ENCODE assay signal across 13 mouse cellular contexts in the genomic region with DNA sequence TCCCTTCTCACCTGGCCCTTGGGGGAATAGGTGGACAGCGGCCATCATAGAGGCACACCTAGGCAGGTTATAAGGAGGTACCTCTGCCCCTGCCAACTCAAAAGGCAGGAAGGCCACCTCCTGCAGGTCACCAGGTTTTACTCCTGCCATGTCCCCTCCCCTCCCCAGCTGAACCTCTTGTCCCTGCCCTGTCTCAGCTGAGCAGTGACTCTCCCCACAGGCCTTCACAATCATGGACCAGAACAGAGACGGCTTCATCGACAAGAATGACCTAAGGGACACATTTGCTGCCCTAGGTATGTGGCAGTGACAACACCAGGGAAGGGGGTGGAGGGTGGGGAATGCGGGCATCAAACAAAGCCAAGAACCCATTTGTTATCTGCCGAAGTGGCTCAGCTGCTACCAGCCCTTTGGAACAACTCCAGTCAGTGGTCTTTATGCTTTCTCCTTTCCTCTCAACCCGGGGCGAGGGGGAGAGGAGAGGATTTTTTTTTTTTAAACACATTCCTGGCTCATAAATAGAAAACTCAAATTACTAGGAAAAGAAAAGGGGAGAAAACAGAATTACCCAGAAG. TPM values are rescaled to one million over a fixed set of nuclear protein-coding genes. Genes with fewer than 3 reads are reported as not detected.
A peak's percentile ranks its signal among the peaks of the same experiment; 100 is the strongest.
DNase-seq lines count a peak whose midpoint lies in the region; ATAC-seq and TF ChIP-seq lines count a peak whose summit lies in the region.
"Had no signal": no experiment of that assay in that cellular context is flagged by ENCODE, and none has a peak within 500 bp of the region (broad histone marks: within the 10 kb centered on the region; RNA-seq: fewer than 3 reads in every experiment).

No protein-coding gene starts in this region.

- H3K9me3 ChIP-seq in embryonic facial prominence, embryonic 14.5 days (ENCODE audit: control insufficient read depth, low read length): no peaks in the 10 kb centered on the region
- H3K9me3 ChIP-seq in embryonic facial prominence, embryonic 10.5 days: no peaks in the 10 kb centered on the region
- H3K9me3 ChIP-seq in heart, embryonic 15.5 days (replicated peaks): no peaks in the 10 kb centered on the region
- no peaks in the 10 kb centered on the region for H3K9me3 ChIP-seq in neural tube, embryonic 15.5 days (replicated peaks)

- 42% methylated on average over 6 of the region's 7 CpGs for WGBS in embryonic facial prominence, embryonic 14.5 days
- 64% methylated on average over 7 of the region's 7 CpGs for WGBS in embryonic facial prominence, embryonic 10.5 days
- 18% methylated on average over 7 of the region's 7 CpGs for WGBS in heart, embryonic 15.5 days
- 27% methylated on average over 6 of the region's 7 CpGs for WGBS in neural tube, embryonic 15.5 days

- no peak for DNase-seq in embryonic facial prominence, embryonic 14.5 days (ENCODE audit: low spot score)
- no peak for DNase-seq in embryonic facial prominence, embryonic 10.5 days (ENCODE audit: low spot score)
- DNase-seq in left cerebral cortex, adult 2 months (ENCODE audit: extremely low spot score in 1 of 2, low spot score in 2 of 2): no peak
- no peak for DNase-seq in left cerebral cortex, postnatal 14 days (ENCODE audit: low spot score in 2 of 2)
- no peak for DNase-seq in left cerebral cortex, postnatal 4 days
- DNase-seq: adrenal gland, postnatal 10 days; liver had no signal

- no peak for ATAC-seq in embryonic facial prominence, embryonic 14.5 days (ENCODE audit: low read depth)
- no peak for ATAC-seq in heart, embryonic 15.5 days (replicated peaks; ENCODE audit: insufficient number of reproducible peaks, insufficient read depth, low FRiP score, low read depth)
- no peak for ATAC-seq in neural tube, embryonic 15.5 days (ENCODE audit: low FRiP score)
- ATAC-seq in CD4-positive, CD25-positive, alpha-beta regulatory T cell, adult 4 months: no peak

- no peak overlapping the region for H3K4me3 ChIP-seq in embryonic facial prominence, embryonic 14.5 days (ENCODE audit: low read depth, low read length)
- no peak overlapping the region for H3K4me3 ChIP-seq in embryonic facial prominence, embryonic 10.5 days
- H3K4me3 ChIP-seq in left cerebral cortex, adult 2 months: peak overlapping the region; percentile 15; the same call in 1 of the 2 replicates
- peak overlapping the region; percentile 57 for H3K4me3 ChIP-seq in heart, embryonic 15.5 days
- H3K4me3 ChIP-seq in neural tube, embryonic 15.5 days (replicated peaks): no peak overlapping the region

- no peak for TF ChIP-seq CTCF in left cerebral cortex, adult 2 months (IDR thresholded peaks at IDR 0.05)

- H3K4me1 ChIP-seq in embryonic facial prominence, embryonic 14.5 days (ENCODE audit: control insufficient read depth, insufficient read depth, low read length): no peaks in the 10 kb centered on the region
- peaks cover 9% of the 10 kb centered on the region for H3K4me1 ChIP-seq in embryonic facial prominence, embryonic 10.5 days
- H3K4me1 ChIP-seq in heart, embryonic 15.5 days (replicated peaks): peaks cover 11% of the 10 kb centered on the region; the same call in 1 of the 2 replicates
- H3K4me1 ChIP-seq in neural tube, embryonic 15.5 days: peaks cover 9% of the 10 kb centered on the region

- no peak overlapping the region for H3K27ac ChIP-seq in embryonic facial prominence, embryonic 14.5 days (replicated peaks; ENCODE audit: low read depth, low read length)
- H3K27ac ChIP-seq in embryonic facial prominence, embryonic 10.5 days (replicated peaks): no peak overlapping the region
- H3K27ac ChIP-seq in left cerebral cortex, adult 2 months: no peak overlapping the region
- H3K27ac ChIP-seq in heart, embryonic 15.5 days: peak overlapping the region; percentile 94
- H3K27ac ChIP-seq in neural tube, embryonic 15.5 days (replicated peaks): no peak overlapping the region

- H3K9ac ChIP-seq in embryonic facial prominence, embryonic 14.5 days (ENCODE audit: low read depth, low read length): no peak overlapping the region
- H3K9ac ChIP-seq in heart, embryonic 15.5 days: peak overlapping the region; percentile 70
- no peak overlapping the region for H3K9ac ChIP-seq in neural tube, embryonic 15.5 days (replicated peaks)

- peak overlapping the region; percentile 28; the same call in 1 of the 2 replicates for H3K4me2 ChIP-seq in embryonic facial prominence, embryonic 14.5 days (ENCODE audit: low read depth, low read length)
- peak overlapping the region; percentile 64 for H3K4me2 ChIP-seq in heart, embryonic 15.5 days
- peak overlapping the region; percentile 30 for H3K4me2 ChIP-seq in neural tube, embryonic 15.5 days

- no peaks in the 10 kb centered on the region for H3K36me3 ChIP-seq in embryonic facial prominence, embryonic 14.5 days (ENCODE audit: control insufficient read depth, insufficient read depth, low read length)
- no peaks in the 10 kb centered on the region for H3K36me3 ChIP-seq in embryonic facial prominence, embryonic 10.5 days (replicated peaks)
- no peaks in the 10 kb centered on the region; the same call in 1 of the 2 replicates for H3K36me3 ChIP-seq in heart, embryonic 15.5 days
- H3K36me3 ChIP-seq in neural tube, embryonic 15.5 days: no peaks in the 10 kb centered on the region

- intact Hi-C loops in left cerebral cortex, adult 2 months (cut with DNase I): no loop called here
- intact Hi-C loops in left cerebral cortex, postnatal 14 days (cut with DNase I): no loop called here
- intact Hi-C loops in left cerebral cortex, postnatal 4 days (cut with DNase I): no loop called here

- no peaks in the 10 kb centered on the region for H3K27me3 ChIP-seq in embryonic facial prominence, embryonic 14.5 days (replicated peaks; ENCODE audit: control insufficient read depth, insufficient read depth, low read length)
- peaks cover 27% of the 10 kb centered on the region for H3K27me3 ChIP-seq in embryonic facial prominence, embryonic 10.5 days (replicated peaks; ENCODE audit: low read depth, poor library complexity, severe bottlenecking)
- 0 out of 2 replicates have a peak, but pooled peaks cover 5% of the 10 kb centered on the region for H3K27me3 ChIP-seq in heart, embryonic 15.5 days
- H3K27me3 ChIP-seq in neural tube, embryonic 15.5 days (replicated peaks): peaks cover 2% of the 10 kb centered on the region; the same call in 1 of the 2 replicates

RNA-seq across cellular contexts. Expression of a gene that starts 1.8 kb away (rescaled TPM):
- 37.4 and 56.5 TPM in 2 replicates for polyA plus RNA-seq in embryonic facial prominence, embryonic 14.5 days (2014; fragmentation: Nextera tagmentation; extraction: Ambion mirVana)
- polyA plus RNA-seq in embryonic facial prominence, embryonic 10.5 days (2016; fragmentation: Nextera tagmentation; extraction: Ambion mirVana): 0.57 TPM in 1 of 2 replicates, not detected in the other
- total RNA-seq in left cerebral cortex, adult 2 months (2021): 1 to 10 TPM in 1 of 2 experiments, under 1 TPM in 1; 0.86 to 1.4 TPM
- total RNA-seq in left cerebral cortex, postnatal 14 days (2021): 1 to 10 TPM; 1.3 to 2.0 TPM
- polyA plus RNA-seq in heart, embryonic 15.5 days (2015; fragmentation: Nextera tagmentation; extraction: Ambion mirVana): 7,334 and 9,932 TPM in 2 replicates
- 1.8 and 4.7 TPM in 2 replicates for polyA plus RNA-seq in neural tube, embryonic 15.5 days (2015; fragmentation: Nextera tagmentation; extraction: Ambion mirVana)
- total RNA-seq in left cerebral cortex, postnatal 4 days (2021): not detected
- not detected for polyA plus RNA-seq in CD4-positive, CD25-positive, alpha-beta regulatory T cell, adult 4 months (2017; shearing (Covaris generic))
- polyA plus RNA-seq: urinary bladder, adult 2 months had no signal

RNA-seq across cellular contexts. Expression of a gene that starts 38.1 kb away (rescaled TPM):
- polyA plus RNA-seq in embryonic facial prominence, embryonic 14.5 days (2014; fragmentation: Nextera tagmentation; extraction: Ambion mirVana): 0.43 TPM in 1 of 2 replicates, not detected in the other
- not detected in 2 replicates for polyA plus RNA-seq in embryonic facial prominence, embryonic 10.5 days (2016; fragmentation: Nextera tagmentation; extraction: Ambion mirVana)
- total RNA-seq in left cerebral cortex, adult 2 months (2021): 1 to 10 TPM in 1 of 2 experiments, under 1 TPM in 1; 0.66 to 1.1 TPM
- under 1 TPM in 1 of 2 experiments, not detected in 1; 0.24 TPM for total RNA-seq in left cerebral cortex, postnatal 14 days (2021)
- 0.16 and 0.42 TPM in 2 replicates for polyA plus RNA-seq in heart, embryonic 15.5 days (2015; fragmentation: Nextera tagmentation; extraction: Ambion mirVana)
- polyA plus RNA-seq in neural tube, embryonic 15.5 days (2015; fragmentation: Nextera tagmentation; extraction: Ambion mirVana): 0.44 TPM in 1 of 2 replicates, not detected in the other
- total RNA-seq in left cerebral cortex, postnatal 4 days (2021): 1 to 10 TPM in 1 of 2 experiments, not detected in 1; 1.2 TPM
- polyA plus RNA-seq in CD4-positive, CD25-positive, alpha-beta regulatory T cell, adult 4 months (2017; shearing (Covaris generic)): under 1 TPM in 1 of 2 experiments, not detected in 1; 0.75 TPM
- total RNA-seq: adrenal gland, postnatal 10 days; heart, postnatal 14 days had no signal
- polyA plus RNA-seq: large intestine, adult 2 months had no signal

RNA-seq across cellular contexts. Expression of a gene that starts 52.7 kb away (rescaled TPM):
- polyA plus RNA-seq in embryonic facial prominence, embryonic 14.5 days (2014; fragmentation: Nextera tagmentation; extraction: Ambion mirVana): 2.8 and 3.0 TPM in 2 replicates
- polyA plus RNA-seq in embryonic facial prominence, embryonic 10.5 days (2016; fragmentation: Nextera tagmentation; extraction: Ambion mirVana): 4.9 and 5.1 TPM in 2 replicates
- total RNA-seq in left cerebral cortex, adult 2 months (2021): 100 to 1,000 TPM; 194 to 215 TPM
- total RNA-seq in left cerebral cortex, postnatal 14 days (2021): 100 to 1,000 TPM; 204 to 256 TPM
- 3.9 and 4.1 TPM in 2 replicates for polyA plus RNA-seq in heart, embryonic 15.5 days (2015; fragmentation: Nextera tagmentation; extraction: Ambion mirVana)
- polyA plus RNA-seq in neural tube, embryonic 15.5 days (2015; fragmentation: Nextera tagmentation; extraction: Ambion mirVana): 18.0 and 19.9 TPM in 2 replicates
- total RNA-seq in left cerebral cortex, postnatal 4 days (2021): 100 to 1,000 TPM; 182 to 239 TPM
- polyA plus RNA-seq in CD4-positive, CD25-positive, alpha-beta regulatory T cell, adult 4 months (2017; shearing (Covaris generic)): under 1 TPM in 1 of 2 experiments, not detected in 1; 0.15 TPM

RNA-seq across cellular contexts. Expression of a gene that starts 55.5 kb away (rescaled TPM):
- polyA plus RNA-seq in embryonic facial prominence, embryonic 14.5 days (2014; fragmentation: Nextera tagmentation; extraction: Ambion mirVana): 222 and 231 TPM in 2 replicates
- polyA plus RNA-seq in embryonic facial prominence, embryonic 10.5 days (2016; fragmentation: Nextera tagmentation; extraction: Ambion mirVana): 296 and 318 TPM in 2 replicates
- total RNA-seq in left cerebral cortex, adult 2 months (2021): 100 to 1,000 TPM; 176 to 195 TPM
- total RNA-seq in left cerebral cortex, postnatal 14 days (2021): 100 to 1,000 TPM; 161 to 170 TPM
- polyA plus RNA-seq in heart, embryonic 15.5 days (2015; fragmentation: Nextera tagmentation; extraction: Ambion mirVana): 198 and 233 TPM in 2 replicates
- polyA plus RNA-seq in neural tube, embryonic 15.5 days (2015; fragmentation: Nextera tagmentation; extraction: Ambion mirVana): 184 and 200 TPM in 2 replicates
- total RNA-seq in left cerebral cortex, postnatal 4 days (2021): 100 to 1,000 TPM; 212 to 227 TPM
- polyA plus RNA-seq in CD4-positive, CD25-positive, alpha-beta regulatory T cell, adult 4 months (2017; shearing (Covaris generic)): 10 to 100 TPM; 34.6 to 82.0 TPM

Comparison
In these comparisons a context has a peak if more than half of its experiments do, and no peak if none do; other contexts are left out.
1. H3K4me3 ChIP-seq: peak in left cerebral cortex, adult 2 months (single experiment) and heart, embryonic 15.5 days (single experiment); none in embryonic facial prominence, embryonic 14.5 days (single experiment), embryonic facial prominence, embryonic 10.5 days (single experiment) and neural tube, embryonic 15.5 days (single experiment).
2. RNA of a gene that starts 1.8 kb away (polyA plus RNA-seq): 7,334 to 9,932 TPM in heart, embryonic 15.5 days; 37.4 to 56.5 TPM in embryonic facial prominence, embryonic 14.5 days, 1.8 to 4.7 TPM in neural tube, embryonic 15.5 days, 0.57 TPM in embryonic facial prominence, embryonic 10.5 days and not detected in CD4-positive, CD25-positive, alpha-beta regulatory T cell, adult 4 months; every median in the first group is over 100 times any median in the second.
3. Peak in every context shown above with its lines, with median percentiles within 50 percentile points of each other: H3K4me2 ChIP-seq.